Comparison of ENCODE assay signal across 23 mouse cellular contexts in genomic region chr19:41011676-41012075, GRCm38 (mm10). TPM values are rescaled to one million over a fixed set of nuclear protein-coding genes. Genes with fewer than 3 reads are reported as not detected.
A peak's percentile ranks its signal among the peaks of the same experiment; 100 is the strongest.
DNase-seq lines count a peak whose midpoint lies in the region; ATAC-seq and TF ChIP-seq lines count a peak whose summit lies in the region.
"Had no signal": no experiment of that assay in that cellular context is flagged by ENCODE, and none has a peak within 500 bp of the region (broad histone marks: within the 10 kb centered on the region; RNA-seq: fewer than 3 reads in every experiment).

No protein-coding gene starts in this region.

- TF ChIP-seq CTCF in intestine, postnatal 0 days (IDR thresholded peaks at IDR 0.05; ENCODE audit: low read depth), result no peak
- TF ChIP-seq CTCF in kidney, adult 2 months (conservative IDR thresholded peaks at IDR 0.05; ENCODE audit: insufficient read depth, insufficient read length, low read depth, low read length), result no peak

- 0 out of 2 replicates have a peak, but pooled peaks cover 5% of the 10 kb centered on the region for H3K4me1 ChIP-seq in intestine, postnatal 0 days (replicated peaks; ENCODE audit: control insufficient read depth, insufficient read depth, low read length)
- peaks cover 16% of the 10 kb centered on the region; the same call in 1 of the 2 replicates for H3K4me1 ChIP-seq in intestine, embryonic 16.5 days (ENCODE audit: control insufficient read depth, insufficient read depth, low read length)
- H3K4me1 ChIP-seq in kidney, adult 2 months (ENCODE audit: control insufficient read depth, insufficient read depth, low read length), result peaks cover 9% of the 10 kb centered on the region; the same call in 1 of the 2 replicates
- peaks cover 2% of the 10 kb centered on the region; the same call in 1 of the 2 replicates for H3K4me1 ChIP-seq in midbrain, embryonic 11.5 days (ENCODE audit: control insufficient read depth, insufficient read depth, low read length)
- H3K4me1 ChIP-seq in midbrain, embryonic 10.5 days, result peaks cover 4% of the 10 kb centered on the region
- H3K4me1 ChIP-seq in embryonic facial prominence, embryonic 13.5 days, result peaks cover 22% of the 10 kb centered on the region

- H3K36me3 ChIP-seq in intestine, postnatal 0 days (ENCODE audit: control insufficient read depth, insufficient read depth), result no peaks in the 10 kb centered on the region
- no peaks in the 10 kb centered on the region for H3K36me3 ChIP-seq in intestine, embryonic 16.5 days (ENCODE audit: control insufficient read depth, insufficient read depth, low read length)
- no peaks in the 10 kb centered on the region for H3K36me3 ChIP-seq in kidney, adult 2 months (ENCODE audit: control insufficient read depth, insufficient read depth, low read length)
- H3K36me3 ChIP-seq in midbrain, embryonic 11.5 days (ENCODE audit: control insufficient read depth, insufficient read depth, low read length), result no peaks in the 10 kb centered on the region
- H3K36me3 ChIP-seq in midbrain, embryonic 10.5 days, result no peaks in the 10 kb centered on the region
- H3K36me3 ChIP-seq in embryonic facial prominence, embryonic 13.5 days, result no peaks in the 10 kb centered on the region
- H3K36me3 ChIP-seq: forebrain, embryonic 12.5 days; heart, embryonic 15.5 days had no signal

- no peak for ATAC-seq in intestine, postnatal 0 days
- no peak for ATAC-seq in intestine, embryonic 16.5 days
- ATAC-seq in midbrain, embryonic 11.5 days (ENCODE audit: low FRiP score), result no peak
- ATAC-seq in embryonic facial prominence, embryonic 13.5 days (ENCODE audit: insufficient number of reproducible peaks, insufficient read depth, low FRiP score, low TSS enrichment, low read depth), result no peak
- ATAC-seq: activated CD4-positive, CD25-positive, alpha-beta regulatory T cell, adult 4 months; forebrain, embryonic 16.5 days; Patski had no signal

- DNase-seq in kidney, postnatal 4 days, result peak; percentile 31 to 41
- DNase-seq in kidney, adult 2 months, result no peak
- DNase-seq in midbrain, embryonic 11.5 days (ENCODE audit: low spot score, missing footprints), result peak; percentile 28
- DNase-seq in midbrain, embryonic 10.5 days (ENCODE audit: low spot score), result no peak
- DNase-seq in frontal cortex, postnatal 25 days (ENCODE audit: low spot score in 2 of 2), result no peak
- DNase-seq: adrenal gland, postnatal 14 days; cerebellum, adult 18-20 months; cerebellum, adult 9-11 months; cerebellum, postnatal 36 days; gastrocnemius, postnatal 14 days; heart, adult 2 months; heart, postnatal 14 days had no signal

- 0 out of 2 replicates have a peak overlapping the region, but pooled peaks have one; percentile 21 for H3K4me2 ChIP-seq in intestine, postnatal 0 days (replicated peaks; ENCODE audit: low read depth)
- no peak overlapping the region for H3K4me2 ChIP-seq in intestine, embryonic 16.5 days (ENCODE audit: low read depth, low read length)
- H3K4me2 ChIP-seq in midbrain, embryonic 11.5 days, result no peak overlapping the region
- H3K4me2 ChIP-seq in embryonic facial prominence, embryonic 13.5 days, result peak overlapping the region; percentile 31
- H3K4me2 ChIP-seq: forebrain, embryonic 12.5 days; heart, embryonic 11.5 days; heart, embryonic 15.5 days; hindbrain, embryonic 14.5 days had no signal

- no peaks in the 10 kb centered on the region for H3K9me3 ChIP-seq in intestine, postnatal 0 days (ENCODE audit: control insufficient read depth)
- H3K9me3 ChIP-seq in intestine, embryonic 16.5 days (ENCODE audit: control insufficient read depth, low read length), result no peaks in the 10 kb centered on the region
- H3K9me3 ChIP-seq in midbrain, embryonic 11.5 days (ENCODE audit: control insufficient read depth, low read length), result no peaks in the 10 kb centered on the region
- no peaks in the 10 kb centered on the region for H3K9me3 ChIP-seq in midbrain, embryonic 10.5 days (replicated peaks)
- no peaks in the 10 kb centered on the region for H3K9me3 ChIP-seq in embryonic facial prominence, embryonic 13.5 days
- H3K9me3 ChIP-seq: forebrain, embryonic 12.5 days; heart, embryonic 15.5 days had no signal

- TF ChIP-seq POLR2A in kidney, adult 2 months (IDR thresholded peaks at IDR 0.05; ENCODE audit: low read depth, low read length), result no peak

- H3K27ac ChIP-seq in intestine, postnatal 0 days (ENCODE audit: low read depth, low read length), result no peak overlapping the region
- no peak overlapping the region for H3K27ac ChIP-seq in intestine, embryonic 16.5 days (ENCODE audit: low read length)
- H3K27ac ChIP-seq in kidney, adult 2 months (ENCODE audit: insufficient read depth, low read depth, low read length), result no peak overlapping the region
- H3K27ac ChIP-seq in midbrain, embryonic 11.5 days (ENCODE audit: low read depth, low read length), result no peak overlapping the region
- no peak overlapping the region for H3K27ac ChIP-seq in midbrain, embryonic 10.5 days (replicated peaks)
- H3K27ac ChIP-seq in embryonic facial prominence, embryonic 13.5 days, result no peak overlapping the region
- H3K27ac ChIP-seq: forebrain, embryonic 12.5 days; heart, adult 2 months; heart, embryonic 15.5 days; hindbrain, embryonic 14.5 days had no signal

- no peak overlapping the region for H3K9ac ChIP-seq in intestine, postnatal 0 days (ENCODE audit: low read depth, low read length)
- no peak overlapping the region for H3K9ac ChIP-seq in intestine, embryonic 16.5 days (ENCODE audit: low read depth, low read length)
- H3K9ac ChIP-seq in midbrain, embryonic 11.5 days (ENCODE audit: low read length), result no peak overlapping the region
- H3K9ac ChIP-seq in embryonic facial prominence, embryonic 13.5 days, result no peak overlapping the region
- H3K9ac ChIP-seq: forebrain, embryonic 12.5 days; heart, embryonic 15.5 days; hindbrain, embryonic 14.5 days had no signal

- H3K4me3 ChIP-seq in intestine, postnatal 0 days (ENCODE audit: low read depth, low read length), result no peak overlapping the region
- no peak overlapping the region for H3K4me3 ChIP-seq in intestine, embryonic 16.5 days (ENCODE audit: low read length)
- H3K4me3 ChIP-seq in kidney, adult 2 months (ENCODE audit: insufficient read depth, low read depth, low read length), result no peak overlapping the region
- no peak overlapping the region for H3K4me3 ChIP-seq in midbrain, embryonic 11.5 days (ENCODE audit: low read depth, low read length)
- H3K4me3 ChIP-seq in midbrain, embryonic 10.5 days, result no peak overlapping the region
- no peak overlapping the region for H3K4me3 ChIP-seq in embryonic facial prominence, embryonic 13.5 days
- H3K4me3 ChIP-seq: forebrain, embryonic 12.5 days; heart, adult 2 months; heart, embryonic 15.5 days had no signal

- H3K27me3 ChIP-seq in intestine, postnatal 0 days (replicated peaks; ENCODE audit: control insufficient read depth, insufficient read depth, low read length), result no peaks in the 10 kb centered on the region
- no peaks in the 10 kb centered on the region for H3K27me3 ChIP-seq in intestine, embryonic 16.5 days (replicated peaks; ENCODE audit: control insufficient read depth, insufficient read depth, low read length)
- no peaks in the 10 kb centered on the region for H3K27me3 ChIP-seq in kidney, adult 2 months (replicated peaks; ENCODE audit: control insufficient read depth, insufficient read depth, low read length)
- H3K27me3 ChIP-seq in midbrain, embryonic 11.5 days (ENCODE audit: control insufficient read depth, insufficient read depth, low read length), result no peaks in the 10 kb centered on the region
- peaks cover 14% of the 10 kb centered on the region; the same call in 1 of the 2 replicates for H3K27me3 ChIP-seq in midbrain, embryonic 10.5 days (ENCODE audit: low read depth, poor library complexity, severe bottlenecking)
- peaks cover 13% of the 10 kb centered on the region for H3K27me3 ChIP-seq in embryonic facial prominence, embryonic 13.5 days
- H3K27me3 ChIP-seq: Patski had no signal

- 16% methylated on average over 5 of the region's 5 CpGs for WGBS in intestine, postnatal 0 days
- 27% methylated on average over 5 of the region's 5 CpGs for WGBS in intestine, embryonic 16.5 days
- WGBS in kidney, adult 2 months, result 42% methylated on average over 5 of the region's 5 CpGs
- 45% methylated on average over 5 of the region's 5 CpGs for WGBS in midbrain, embryonic 11.5 days
- WGBS in midbrain, embryonic 10.5 days, result 38% methylated on average over 5 of the region's 5 CpGs
- WGBS in embryonic facial prominence, embryonic 13.5 days, result 23% methylated on average over 5 of the region's 5 CpGs

RNA-seq across cellular contexts. Expression of gene Blnk, which starts 17.3 kb away (rescaled TPM):
- 21.2 and 23.8 TPM in 2 replicates for polyA plus RNA-seq in intestine, postnatal 0 days (2015; fragmentation: Nextera tagmentation; extraction: Ambion mirVana)
- 22.6 and 27.3 TPM in 2 replicates for polyA plus RNA-seq in intestine, embryonic 16.5 days (2015; fragmentation: Nextera tagmentation; extraction: Ambion mirVana)
- 13.1 and 16.5 TPM in 2 replicates for polyA plus RNA-seq in kidney, adult 2 months (2012; rRNA removed)
- polyA plus RNA-seq in midbrain, embryonic 11.5 days (2014; fragmentation: Nextera tagmentation; extraction: Ambion mirVana), result 0.19 and 0.56 TPM in 2 replicates
- polyA plus RNA-seq in midbrain, embryonic 10.5 days (2016; fragmentation: Nextera tagmentation; extraction: Ambion mirVana), result 0.14 and 0.43 TPM in 2 replicates
- 2.2 and 2.9 TPM in 2 replicates for polyA plus RNA-seq in embryonic facial prominence, embryonic 13.5 days (2015; fragmentation: Nextera tagmentation; extraction: Ambion mirVana)

RNA-seq across cellular contexts. Expression of gene Dntt, which starts 17.4 kb away (rescaled TPM):
- polyA plus RNA-seq in intestine, postnatal 0 days (2015; fragmentation: Nextera tagmentation; extraction: Ambion mirVana), result not detected in 2 replicates
- not detected in 2 replicates for polyA plus RNA-seq in intestine, embryonic 16.5 days (2015; fragmentation: Nextera tagmentation; extraction: Ambion mirVana)
- 0.08 TPM in 1 of 2 replicates, not detected in the other for polyA plus RNA-seq in kidney, adult 2 months (2012; rRNA removed)
- 0.14 TPM in 1 of 2 replicates, not detected in the other for polyA plus RNA-seq in midbrain, embryonic 11.5 days (2014; fragmentation: Nextera tagmentation; extraction: Ambion mirVana)
- polyA plus RNA-seq in midbrain, embryonic 10.5 days (2016; fragmentation: Nextera tagmentation; extraction: Ambion mirVana), result 0.09 TPM in 1 of 2 replicates, not detected in the other
- not detected in 2 replicates for polyA plus RNA-seq in embryonic facial prominence, embryonic 13.5 days (2015; fragmentation: Nextera tagmentation; extraction: Ambion mirVana)
- polyA plus RNA-seq: C2C12; forebrain, embryonic 12.5 days; forebrain, embryonic 16.5 days; heart, embryonic 11.5 days had no signal

Comparison
In these comparisons a context has a peak if more than half of its experiments do, and no peak if none do; other contexts are left out.
1. H3K4me2 ChIP-seq: peak in intestine, postnatal 0 days (single experiment) and embryonic facial prominence, embryonic 13.5 days (single experiment); none in intestine, embryonic 16.5 days (single experiment) and midbrain, embryonic 11.5 days (single experiment).
2. DNase-seq: peak in kidney, postnatal 4 days (2 of 2) and midbrain, embryonic 11.5 days (single experiment); none in kidney, adult 2 months (single experiment), midbrain, embryonic 10.5 days (single experiment) and frontal cortex, postnatal 25 days (0 of 2).